Mouse (Mus musculus): ENCODE measurements around the gene Brms1.

Brms1 gene

GRCm38 (mm10) chr19:5039301-5040114, 1.6 kb upstream of the Brms1 start:
- DNase-seq, result no peak

GRCm38 (mm10) chr19:5041588-5041987, 434 bp downstream of the Brms1 start:
- DNase-seq, result no peak

GRCm38 (mm10) chr19:5045531-5045930, 4.4 kb downstream of the Brms1 start:
- no peak for DNase-seq

GRCm38 (mm10) chr19:5048138-5049056, 7.2 kb downstream of the Brms1 start:
- DNase-seq, result peak; percentile 86

- DNase-seq, result no peak
Measured at GRCm38 (mm10) chr19:5049325-5049724, 8.2 kb downstream of the Brms1 start.

GRCm38 (mm10) chr19:5050047-5050905, 9.1 kb downstream of the Brms1 start, which contains the start of gene Rin1:
TSS of gene Rin1 (plus strand) at chr19:5050481.
- DNase-seq, result peak; percentile 91

GRCm38 (mm10) chr19:5051031-5051430, 9.9 kb downstream of the Brms1 start:
- no peak for DNase-seq

- no peak for DNase-seq
Measured at GRCm38 (mm10) chr19:5051515-5051914, 10.4 kb downstream of the Brms1 start.

- DNase-seq, result peak; percentile 83
Measured at GRCm38 (mm10) chr19:5052166-5052822, 11.1 kb downstream of the Brms1 start.

GRCm38 (mm10) chr19:5052853-5053252, 11.7 kb downstream of the Brms1 start:
- no peak for DNase-seq

GRCm38 (mm10) chr19:5053909-5054308, 12.8 kb downstream of the Brms1 start:
- peak; percentile 65 for DNase-seq

- no peak for DNase-seq
Measured at GRCm38 (mm10) chr19:5056251-5056650, 15.1 kb downstream of the Brms1 start.

- no peak for DNase-seq
Measured at GRCm38 (mm10) chr19:5057876-5058775, 17.0 kb downstream of the Brms1 start.

- no peak for DNase-seq
Measured at GRCm38 (mm10) chr19:5058801-5059771, 17.9 kb downstream of the Brms1 start.

GRCm38 (mm10) chr19:5060365-5061330, 19.5 kb downstream of the Brms1 start:
- DNase-seq, result no peak

GRCm38 (mm10) chr19:5062041-5062440, 20.9 kb downstream of the Brms1 start:
- no peak for DNase-seq

GRCm38 (mm10) chr19:5062446-5062845, 21.3 kb downstream of the Brms1 start:
- DNase-seq, result no peak

- DNase-seq, result no peak
Measured at GRCm38 (mm10) chr19:5065104-5065503, 23.9 kb downstream of the Brms1 start.
